Mouse (Mus musculus) spleen, adult 2 months (tissue): Measurements from ENCODE around the gene Mmgt2.

ENCODE experiments used
- CTCF ChIP-seq: fragments of 200-500 bp; IDR thresholded peaks from 2 replicates; pipeline ENCODE4 v1.5.1; 2011; ENCODE audit warnings: mild to moderate bottlenecking, inconsistent platforms; ENCODE audit not compliant: insufficient read depth, insufficient read length, insufficient replicate concordance; ENCODE audit errors: extremely low read depth
- POLR2A ChIP-seq: fragments of 200-500 bp; IDR thresholded peaks from 2 replicates; pipeline ENCODE4 v1.6.1; 2011; ENCODE audit warnings: low read depth, low read length, inconsistent platforms

DNA sequence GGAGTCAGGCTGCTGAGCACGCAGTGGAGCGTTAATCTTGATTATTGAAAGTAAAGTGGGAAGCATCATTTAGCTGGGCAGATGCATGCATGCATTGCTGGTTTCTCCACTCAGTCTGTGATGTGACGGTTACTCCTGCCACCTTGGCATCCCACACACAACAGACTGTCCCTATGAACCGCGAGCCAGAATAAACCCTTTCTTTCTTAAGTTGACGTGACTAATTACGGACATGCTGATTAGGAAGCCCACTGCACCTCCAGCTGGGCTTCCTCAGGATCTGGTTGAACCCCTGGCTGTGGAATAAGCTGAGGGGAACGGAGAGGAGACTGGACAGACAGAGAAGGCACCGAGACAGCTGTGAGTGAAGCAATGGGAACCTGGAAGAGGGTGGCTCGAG lies 35.9 kb upstream of the Mmgt2 start:
- TF ChIP-seq POLR2A: no peak
- no peak for TF ChIP-seq CTCF
